Comparison of ENCODE assay signal across 25 mouse cellular contexts in genomic region chr13:9099289-9099688, GRCm38 (mm10). TPM values are rescaled to one million over a fixed set of nuclear protein-coding genes. Genes with fewer than 3 reads are reported as not detected.
DNase-seq lines count a peak whose midpoint lies in the region; ATAC-seq and TF ChIP-seq lines count a peak whose summit lies in the region.
"Had no signal": no experiment of that assay in that cellular context is flagged by ENCODE, and none has a peak within 500 bp of the region (broad histone marks: within the 10 kb centered on the region; RNA-seq: fewer than 3 reads in every experiment).

No protein-coding gene starts in this region.

- no peak for TF ChIP-seq POLR2A in lung, adult 2 months (IDR thresholded peaks at IDR 0.05; ENCODE audit: borderline replicate concordance, extremely low read depth, low read depth, low read length)

- WGBS in heart, embryonic 13.5 days: 69% methylated on average over 5 of the region's 5 CpGs
- 74% methylated on average over 5 of the region's 5 CpGs for WGBS in heart, embryonic 11.5 days (ENCODE audit: insufficient replicate concordance)
- 45% methylated on average over 5 of the region's 5 CpGs for WGBS in lung, adult 2 months

- H3K9ac ChIP-seq in heart, embryonic 13.5 days: peak overlapping the region; percentile 33; the same call in 1 of the 2 replicates
- no peak overlapping the region for H3K9ac ChIP-seq in heart, embryonic 11.5 days (ENCODE audit: low read depth, low read length)
- H3K9ac ChIP-seq: embryonic facial prominence, embryonic 12.5 days; forebrain, postnatal 0 days; lung, embryonic 15.5 days; neural tube, embryonic 15.5 days had no signal

- H3K4me3 ChIP-seq in heart, embryonic 13.5 days: no peak overlapping the region
- no peak overlapping the region for H3K4me3 ChIP-seq in heart, embryonic 11.5 days (ENCODE audit: low read depth, low read length)
- no peak overlapping the region for H3K4me3 ChIP-seq in lung, adult 2 months (replicated peaks; ENCODE audit: extremely low read depth, low read depth, low read length)
- H3K4me3 ChIP-seq: embryonic facial prominence, embryonic 12.5 days; lung, embryonic 15.5 days; neural tube, embryonic 15.5 days had no signal

- H3K4me2 ChIP-seq in heart, embryonic 13.5 days: no peak overlapping the region
- no peak overlapping the region for H3K4me2 ChIP-seq in heart, embryonic 11.5 days
- H3K4me2 ChIP-seq: embryonic facial prominence, embryonic 12.5 days; lung, embryonic 15.5 days; midbrain, embryonic 11.5 days; neural tube, embryonic 15.5 days had no signal

- DNase-seq in lung, postnatal 25 days (ENCODE audit: low spot score): peak; percentile 15
- DNase-seq in lung, adult 2 months: no peak
- peak; percentile 39 for DNase-seq in retina, embryonic 14.5 days (ENCODE audit: low spot score)
- no peak for DNase-seq in spleen, adult 18-20 months
- no peak for DNase-seq in adrenal gland, postnatal 4 days (ENCODE audit: low spot score in 2 of 2)
- DNase-seq in embryo, embryonic 10.5 days (ENCODE audit: low spot score): no peak
- DNase-seq: adrenal gland, adult 8-10 months; cerebellum, adult 18-20 months; cerebellum, postnatal 14 days; forebrain, postnatal 0 days; gastrocnemius, postnatal 25 days; kidney, adult 18-20 months; kidney, postnatal 4 days; right cerebral cortex, postnatal 25 days; thymus, adult 2 months had no signal

- no peak overlapping the region for H3K27ac ChIP-seq in heart, embryonic 13.5 days (replicated peaks)
- H3K27ac ChIP-seq in heart, embryonic 11.5 days (ENCODE audit: low read depth, low read length): no peak overlapping the region
- H3K27ac ChIP-seq: embryonic facial prominence, embryonic 12.5 days; hindbrain, postnatal 0 days; lung, embryonic 15.5 days; macrophage; neural tube, embryonic 15.5 days had no signal

- TF ChIP-seq CTCF in lung, adult 2 months (IDR thresholded peaks at IDR 0.05; ENCODE audit: insufficient read depth, low read length): no peak

- no peaks in the 10 kb centered on the region for H3K9me3 ChIP-seq in heart, embryonic 13.5 days
- no peaks in the 10 kb centered on the region for H3K9me3 ChIP-seq in heart, embryonic 11.5 days (replicated peaks; ENCODE audit: control insufficient read depth, low read length)
- H3K9me3 ChIP-seq: embryonic facial prominence, embryonic 12.5 days; G1E; lung, embryonic 15.5 days; neural tube, embryonic 15.5 days had no signal

- no peak for ATAC-seq in heart, embryonic 13.5 days (ENCODE audit: extremely low read depth, insufficient number of reproducible peaks, low FRiP score, low TSS enrichment)
- no peak for ATAC-seq in heart, embryonic 11.5 days (replicated peaks; ENCODE audit: insufficient number of reproducible peaks, low FRiP score, low TSS enrichment)
- ATAC-seq: activated CD4-positive, CD25-positive, alpha-beta regulatory T cell, adult 4 months; forebrain, postnatal 0 days; hindbrain, postnatal 0 days had no signal

- 0 out of 2 replicates have a peak, but pooled peaks cover 4% of the 10 kb centered on the region for H3K36me3 ChIP-seq in heart, embryonic 13.5 days
- no peaks in the 10 kb centered on the region; the same call in 1 of the 2 replicates for H3K36me3 ChIP-seq in heart, embryonic 11.5 days (ENCODE audit: control insufficient read depth, insufficient read depth, low read length)
- H3K36me3 ChIP-seq: embryonic facial prominence, embryonic 12.5 days; lung, embryonic 15.5 days; neural tube, embryonic 15.5 days had no signal

- H3K4me1 ChIP-seq in heart, embryonic 13.5 days: peaks cover 43% of the 10 kb centered on the region
- H3K4me1 ChIP-seq in heart, embryonic 11.5 days (ENCODE audit: control insufficient read depth, insufficient read depth, low read length): peaks cover 18% of the 10 kb centered on the region
- peaks cover 15% of the 10 kb centered on the region for H3K4me1 ChIP-seq in lung, adult 2 months (ENCODE audit: control insufficient read depth, insufficient read depth, low read length)

- H3K27me3 ChIP-seq in heart, embryonic 13.5 days (replicated peaks): no peaks in the 10 kb centered on the region
- no peaks in the 10 kb centered on the region for H3K27me3 ChIP-seq in heart, embryonic 11.5 days (ENCODE audit: control insufficient read depth, insufficient read depth, low read length)
- H3K27me3 ChIP-seq: embryonic facial prominence, embryonic 12.5 days; lung, embryonic 15.5 days; neural tube, embryonic 15.5 days had no signal

RNA-seq across cellular contexts. Expression of gene Larp4b, which starts 5.6 kb away (rescaled TPM):
- polyA plus RNA-seq in heart, embryonic 13.5 days (2015; fragmentation: Nextera tagmentation; extraction: Ambion mirVana): 23.1 and 23.3 TPM in 2 replicates
- polyA plus RNA-seq in heart, embryonic 11.5 days (2014; fragmentation: Nextera tagmentation; extraction: Ambion mirVana): 29.6 and 31.7 TPM in 2 replicates
- 17.8 and 23.9 TPM in 2 replicates for polyA plus RNA-seq in lung, adult 2 months (2012; rRNA removed)
- 10 to 100 TPM; 80.8 to 88.5 TPM for total RNA-seq in adrenal gland, postnatal 4 days (2021)

Comparison
In these comparisons a context has a peak if more than half of its experiments do, and no peak if none do; other contexts are left out.
1. DNase-seq: peak in lung, postnatal 25 days (single experiment) and retina, embryonic 14.5 days (single experiment); none in lung, adult 2 months (single experiment), spleen, adult 18-20 months (0 of 2), adrenal gland, postnatal 4 days (0 of 2) and embryo, embryonic 10.5 days (single experiment).